Mouse (Mus musculus) midbrain, embryonic 11.5 days (tissue): ENCODE results near the gene Slc16a10. TPM values are rescaled to one million over a fixed set of nuclear protein-coding genes. Genes with fewer than 3 reads are reported as not detected.
"Not testable (repeated sequence)": the region's sequence is repeated elsewhere in the genome, so short reads cannot be mapped to it uniquely, and the experiment has no call there.

ENCODE experiments used
- ATAC-seq: fragments of 200-750 bp; cut with Nextera tagmentation; 2 replicates; pipeline ENCODE4 v1.8.0; 2017; ENCODE audit warnings: moderate TSS enrichment, moderate library complexity; ENCODE audit not compliant: low FRiP score
- DNase-seq: peaks from one replicate; pipeline ENCODE4 v3.0.0; 2015; ENCODE audit warnings: low spot score; ENCODE audit errors: missing footprints
- H3K27ac ChIP-seq: fragments of 300-500 bp; sonication (generic); 2 replicates; pipeline ENCODE4 v1.5.1; 2014; ENCODE audit warnings: low read depth, low read length
- H3K27me3 ChIP-seq: fragments of 300-500 bp; sonication (generic); 2 replicates; pipeline ENCODE4 v1.6.1; 2014; ENCODE audit warnings: mild to moderate bottlenecking, low read length, moderate library complexity, mixed read lengths; ENCODE audit not compliant: control insufficient read depth, insufficient read depth
- H3K36me3 ChIP-seq: fragments of 300-500 bp; sonication (generic); 2 replicates; pipeline ENCODE4 v1.6.1; 2014; ENCODE audit warnings: mild to moderate bottlenecking, low read length, moderate library complexity, mixed read lengths; ENCODE audit not compliant: control insufficient read depth, insufficient read depth
- H3K4me1 ChIP-seq: fragments of 300-500 bp; sonication (generic); 2 replicates; pipeline ENCODE4 v1.6.1; 2014; ENCODE audit warnings: low read length; ENCODE audit not compliant: control insufficient read depth, insufficient read depth
- H3K4me2 ChIP-seq: fragments of 300-500 bp; sonication (generic); 2 replicates; pipeline ENCODE4 v1.6.1; 2014; ENCODE audit warnings: mild to moderate bottlenecking, moderate library complexity
- H3K4me3 ChIP-seq: fragments of 300-500 bp; sonication (generic); 2 replicates; pipeline ENCODE4 v1.5.1; 2014; ENCODE audit warnings: low read depth, low read length
- H3K9ac ChIP-seq: fragments of 300-500 bp; sonication (generic); 2 replicates; pipeline ENCODE4 v1.6.1; 2014; ENCODE audit warnings: low read length
- H3K9me3 ChIP-seq: fragments of 300-500 bp; sonication (generic); 2 replicates; pipeline ENCODE4 v1.6.1; 2016; ENCODE audit warnings: low read length; ENCODE audit not compliant: control insufficient read depth
- WGBS: fragments of 180-500 bp; shearing (Covaris S2); extraction: QIAGEN DNeasy Blood & Tissue Kit; methylation state at CpG from one replicate; pipeline ENCODE4 v1.1.7; 2014; 5-methylcytosine and 5-hydroxymethylcytosine counted together
- polyA plus RNA-seq: library from polyadenylated mRNA; unstranded; fragments of >200 nt; fragmentation: Nextera tagmentation; extraction: Ambion mirVana; gene quantifications from 2 replicates; pipeline ENCODE4 v1.2.1, GENCODE M21; 2014

Slc16a10 gene
- polyA plus RNA-seq, 1 experiment from 2014 or later: 4.6 TPM

DNA sequence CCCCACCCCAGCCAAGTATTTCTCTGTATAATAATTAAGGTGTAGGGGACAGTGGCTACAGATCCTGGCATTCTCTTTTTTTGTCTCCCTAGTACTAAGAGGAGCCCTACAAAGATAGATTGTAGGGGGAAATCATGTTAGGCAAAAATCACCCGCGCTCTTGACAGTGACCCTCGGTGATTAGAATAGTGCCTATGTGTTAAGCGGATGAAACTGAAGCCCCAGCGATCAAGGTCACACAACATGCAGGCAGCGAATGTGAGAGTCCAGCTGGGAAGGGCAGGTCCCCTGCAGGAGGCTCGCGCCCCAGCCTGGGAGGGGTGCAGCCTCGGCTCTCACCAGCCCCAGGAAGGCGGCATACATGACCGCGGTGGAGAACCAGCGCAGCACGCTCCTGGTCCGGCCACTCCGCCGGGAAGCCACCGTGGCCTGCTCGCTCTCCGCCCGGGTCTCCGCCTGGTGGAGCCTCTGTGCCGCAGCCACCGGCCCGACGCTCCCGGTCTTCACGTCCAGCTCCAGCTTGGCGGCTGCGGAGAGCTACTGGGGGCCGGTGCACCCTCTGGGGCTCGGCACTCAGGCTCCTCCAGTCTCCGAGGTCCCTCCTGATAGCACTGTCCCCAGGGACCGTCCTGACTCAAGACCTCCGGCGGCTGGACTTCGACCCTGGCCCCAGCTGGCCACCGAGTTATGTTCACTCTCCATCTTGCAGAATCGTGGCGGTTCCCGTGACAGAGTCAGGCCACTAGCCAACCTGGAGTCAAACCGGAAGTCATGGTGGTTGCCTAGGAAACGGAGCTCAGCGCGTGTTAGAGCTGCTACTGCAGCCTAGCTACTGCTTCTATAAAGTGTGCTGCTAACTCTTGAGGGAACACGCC is 117.3 kb downstream of the Slc16a10 start, which contains the start of gene Mfsd4b1:
Gene Mfsd4b1 (minus strand): TSS at position 715 of the 875 bp plus-strand sequence.
- ATAC-seq: peak; percentile 96
- no peaks in the 10 kb centered on the region for H3K27me3 ChIP-seq
- under 1% methylated on average over 46 of the region's 46 CpGs for WGBS

DNA sequence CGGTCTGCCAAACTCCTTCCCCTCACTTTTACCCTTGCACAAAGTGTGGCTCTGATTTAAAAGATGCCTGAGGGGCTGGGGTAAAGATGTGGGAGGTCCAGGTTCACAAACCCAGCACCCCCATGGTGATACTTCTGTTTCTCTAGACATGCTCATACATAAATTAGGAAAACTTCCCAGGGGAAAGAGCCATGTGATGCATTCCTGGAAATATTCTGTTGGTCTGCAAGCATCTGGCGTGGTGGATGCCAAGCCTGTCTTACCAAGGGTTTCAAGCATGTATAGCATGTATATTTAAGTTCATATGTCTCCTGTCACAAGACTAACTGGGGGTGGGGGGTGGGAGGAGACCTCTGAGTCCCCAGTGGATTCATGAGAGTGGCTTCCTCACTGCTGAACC is 121.7 kb downstream of the Slc16a10 start:
- Histone ChIP-seq H3K27me3 (no peaks in the 10 kb centered on the region), H3K4me3 (no peak overlapping the region), H3K27ac (no peak overlapping the region), H3K9ac (no peak overlapping the region), H3K4me1 (peaks cover 9% of the 10 kb centered on the region; the same call in 1 of the 2 replicates), H3K9me3 (no peaks in the 10 kb centered on the region), H3K4me2 (no peak overlapping the region), H3K36me3 (no peaks in the 10 kb centered on the region)
- DNase-seq (no peak), ATAC-seq (no peak)
- WGBS: 78% methylated on average over 2 of the region's 2 CpGs

More for the DNA sequence above, 117.3 kb downstream of the Slc16a10 start, which contains the start of gene Mfsd4b1:
- peak; percentile 98 for DNase-seq
- peak within 1 kb of the TSS; percentile 72 for H3K9ac ChIP-seq
- H3K4me1 ChIP-seq: peaks cover 10% of the 10 kb centered on the region; the same call in 1 of the 2 replicates
- H3K9me3 ChIP-seq: no peaks in the 10 kb centered on the region
- H3K36me3 ChIP-seq: no peaks in the 10 kb centered on the region
- H3K4me3 ChIP-seq: peak within 1 kb of the TSS; percentile 57
- H3K27ac ChIP-seq: peak within 1 kb of the TSS; percentile 65
- peak within 1 kb of the TSS; percentile 91 for H3K4me2 ChIP-seq

DNA sequence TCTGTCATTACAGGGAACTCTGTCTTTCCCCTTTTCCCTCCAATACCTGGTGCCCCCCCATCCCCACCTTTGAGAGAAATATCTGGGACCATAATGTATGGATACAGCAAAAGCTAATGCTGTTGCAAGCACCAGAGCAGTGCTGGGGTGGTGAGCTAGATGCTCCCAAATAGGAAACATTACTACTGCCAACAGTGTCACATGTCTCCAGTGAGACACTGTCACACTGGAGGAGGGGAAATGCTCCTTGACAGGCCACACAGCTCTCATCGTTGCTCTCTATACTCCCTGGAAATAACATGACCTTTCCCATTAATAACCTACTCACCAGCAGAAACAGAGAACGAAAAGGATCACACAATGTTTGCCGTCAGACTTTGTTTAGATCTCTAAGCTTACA is 122.6 kb downstream of the Slc16a10 start:
- no peaks in the 10 kb centered on the region for H3K36me3 ChIP-seq
- H3K4me2 ChIP-seq: no peak overlapping the region
- H3K27me3 ChIP-seq: no peaks in the 10 kb centered on the region
- ATAC-seq (no peak), DNase-seq (no peak)
- H3K4me3 ChIP-seq: no peak overlapping the region
- H3K9me3 ChIP-seq: no peaks in the 10 kb centered on the region
- 70% methylated on average over 3 of the region's 3 CpGs for WGBS
- peaks cover 4% of the 10 kb centered on the region; the same call in 1 of the 2 replicates for H3K4me1 ChIP-seq
- no peak overlapping the region for H3K9ac ChIP-seq
- H3K27ac ChIP-seq: no peak overlapping the region

DNA sequence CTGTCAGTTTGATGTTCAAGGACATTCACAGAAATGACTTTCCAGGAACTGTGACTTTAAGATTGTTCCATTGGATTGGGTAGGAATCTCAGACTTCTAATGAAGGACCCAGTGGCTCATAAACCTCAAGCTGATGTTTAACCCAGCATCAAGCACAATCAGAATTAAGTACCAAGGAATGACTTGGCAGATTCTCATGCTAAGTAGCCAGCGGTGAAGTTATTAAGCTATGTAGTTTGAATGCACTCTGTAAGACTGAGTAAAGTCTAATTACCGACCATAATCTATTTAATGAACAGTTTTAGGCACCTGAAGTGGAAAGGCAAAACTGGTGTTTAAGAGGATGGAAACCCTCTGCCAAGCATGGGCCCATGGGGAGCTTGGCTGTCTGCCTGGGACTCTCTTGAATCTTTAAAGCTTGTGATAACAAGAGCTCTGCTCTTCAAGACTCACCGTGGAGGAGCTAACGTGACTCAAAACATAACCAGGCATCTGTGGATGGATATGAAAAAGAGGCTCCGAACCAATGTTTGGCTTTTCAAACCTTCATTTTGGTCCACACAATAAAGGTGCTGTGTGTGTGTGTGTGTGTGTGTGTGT is 123.7 kb downstream of the Slc16a10 start:
- Histone ChIP-seq H3K4me3 (no peak overlapping the region), H3K9ac (no peak overlapping the region), H3K36me3 (no peaks in the 10 kb centered on the region), H3K4me1 (no peaks in the 10 kb centered on the region), H3K9me3 (no peaks in the 10 kb centered on the region), H3K4me2 (no peak overlapping the region), H3K27ac (no peak overlapping the region), H3K27me3 (no peaks in the 10 kb centered on the region)
- DNase-seq (no peak), ATAC-seq (no peak)
- 91% methylated on average over 5 of the region's 5 CpGs for WGBS

DNA sequence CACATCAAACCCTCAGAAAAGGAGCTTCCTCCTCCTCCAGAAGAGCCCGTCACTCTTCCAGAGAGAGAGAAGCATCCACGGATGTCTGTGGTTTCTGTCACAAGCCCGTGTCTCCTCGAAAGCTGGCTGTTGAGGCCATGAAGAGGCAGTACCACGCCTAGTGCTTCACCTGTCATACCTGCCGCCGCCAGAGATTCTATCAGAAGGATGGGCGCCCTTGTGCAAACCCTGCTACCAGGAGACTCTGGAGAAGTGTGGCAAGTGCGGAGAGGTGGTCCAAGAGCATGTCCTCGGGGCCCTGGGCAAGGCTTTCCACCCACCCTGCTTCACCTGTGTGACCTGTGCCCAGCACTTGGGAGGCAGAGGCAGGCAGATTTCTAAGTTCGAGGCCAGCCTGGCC is 132.5 kb downstream of the Slc16a10 start:
- 87% methylated on average over 11 of the region's 11 CpGs for WGBS
- no peaks in the 10 kb centered on the region for H3K9me3 ChIP-seq
- no peaks in the 10 kb centered on the region for H3K27me3 ChIP-seq
- H3K4me3 ChIP-seq: no peak overlapping the region
- no peak for DNase-seq
- H3K4me1 ChIP-seq: no peaks in the 10 kb centered on the region; the same call in 1 of the 2 replicates
- no peak overlapping the region for H3K27ac ChIP-seq
- H3K9ac ChIP-seq: no peak overlapping the region
- H3K36me3 ChIP-seq: no peaks in the 10 kb centered on the region
- H3K4me2 ChIP-seq: no peak overlapping the region
- no peak for ATAC-seq

DNA sequence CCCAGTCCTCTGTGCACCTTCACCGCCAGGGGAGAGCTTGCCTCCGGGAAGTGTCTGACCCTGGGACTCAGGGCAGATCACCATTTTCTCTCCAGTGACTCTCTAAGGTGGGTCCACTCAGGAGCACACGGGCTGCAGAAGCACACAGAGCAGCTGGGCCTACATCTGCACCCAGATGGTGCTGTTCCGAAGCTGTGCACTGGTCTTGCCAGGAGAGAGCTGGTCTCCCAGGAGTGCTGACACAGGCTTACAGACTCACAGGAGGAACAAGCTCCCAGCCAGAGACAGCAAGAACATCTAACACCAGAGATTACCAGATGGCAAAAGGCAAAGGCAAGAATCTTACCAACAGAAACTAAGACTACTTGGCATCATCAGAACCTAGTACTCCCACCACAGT is 133.2 kb downstream of the Slc16a10 start:
- not testable (repeated sequence) for H3K27ac ChIP-seq, H3K9ac ChIP-seq, H3K36me3 ChIP-seq, DNase-seq, H3K4me2 ChIP-seq, H3K9me3 ChIP-seq, H3K4me3 ChIP-seq, H3K4me1 ChIP-seq, ATAC-seq, H3K27me3 ChIP-seq
- WGBS: 84% methylated on average over 4 of the region's 4 CpGs

DNA sequence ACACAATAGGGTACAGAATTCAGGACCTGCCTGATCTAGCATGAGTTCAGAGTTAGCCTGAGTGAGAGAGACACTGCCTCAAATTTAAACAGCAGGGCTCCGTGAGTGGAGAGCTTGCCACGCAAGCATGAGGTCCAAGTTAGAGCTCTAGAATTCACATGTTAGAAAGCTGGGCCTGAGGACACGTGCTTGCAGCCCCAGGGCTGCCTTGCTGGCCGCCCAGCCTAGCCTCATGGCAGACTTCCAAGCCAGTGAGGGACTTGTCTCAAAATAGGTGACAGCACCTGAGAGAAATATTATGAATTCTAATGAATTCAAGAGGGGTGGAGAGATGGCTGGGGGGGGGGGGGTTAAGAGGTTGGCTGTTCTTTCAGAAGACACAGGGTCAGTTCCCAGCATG is 134.1 kb downstream of the Slc16a10 start:
- Histone ChIP-seq H3K4me2 (no peak overlapping the region), H3K36me3 (no peaks in the 10 kb centered on the region), H3K27ac (no peak overlapping the region), H3K27me3 (no peaks in the 10 kb centered on the region), H3K9ac (no peak overlapping the region), H3K4me3 (no peak overlapping the region), H3K4me1 (no peaks in the 10 kb centered on the region; the same call in 1 of the 2 replicates), H3K9me3 (no peaks in the 10 kb centered on the region)
- ATAC-seq (no peak), DNase-seq (no peak)
- 90% methylated on average over 4 of the region's 4 CpGs for WGBS

DNA sequence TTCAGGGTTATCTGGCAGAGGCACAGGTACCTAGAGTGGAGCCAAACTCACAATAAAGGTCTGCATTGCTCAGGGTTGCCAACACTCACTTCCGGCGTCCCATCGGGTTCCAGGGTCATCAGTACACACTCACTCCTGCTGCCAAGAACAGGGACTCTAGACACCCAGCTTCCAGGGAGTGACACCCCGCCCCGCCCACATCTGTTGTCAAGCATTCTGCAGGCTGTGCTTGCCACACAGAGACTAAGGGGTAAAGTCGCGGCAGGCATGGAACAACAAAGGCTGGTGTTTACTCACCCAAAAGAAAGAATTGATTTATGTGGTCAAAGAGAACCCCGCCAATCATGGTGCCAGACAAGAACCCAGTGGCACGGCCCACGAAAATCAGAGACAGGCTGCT is 135.1 kb downstream of the Slc16a10 start:
- H3K9me3 ChIP-seq: no peaks in the 10 kb centered on the region
- no peak for ATAC-seq
- no peaks in the 10 kb centered on the region; the same call in 1 of the 2 replicates for H3K4me1 ChIP-seq
- H3K4me2 ChIP-seq: no peak overlapping the region
- no peak overlapping the region for H3K27ac ChIP-seq
- DNase-seq: no peak
- no peaks in the 10 kb centered on the region for H3K27me3 ChIP-seq
- 59% methylated on average over 10 of the region's 10 CpGs for WGBS
- no peak overlapping the region for H3K4me3 ChIP-seq
- no peaks in the 10 kb centered on the region for H3K36me3 ChIP-seq
- H3K9ac ChIP-seq: no peak overlapping the region

DNA sequence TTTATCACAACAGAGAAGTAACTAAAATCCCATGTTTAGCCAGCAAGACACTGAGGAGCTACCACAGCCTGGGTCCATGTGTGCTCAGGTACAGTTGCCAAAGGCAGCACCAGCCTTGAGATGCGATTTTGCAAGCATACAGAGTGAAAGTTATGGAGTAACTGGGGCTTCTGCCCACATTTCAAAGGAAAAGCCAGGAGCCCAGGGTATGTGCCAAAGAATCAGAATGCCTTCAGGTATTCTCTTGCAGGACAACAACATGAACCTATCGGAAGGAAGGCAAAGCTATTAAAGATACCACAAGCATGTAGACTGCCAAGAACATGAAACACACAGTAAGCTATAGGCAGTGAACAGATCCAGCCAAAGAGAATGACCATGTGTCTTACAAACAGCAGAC is 141.3 kb downstream of the Slc16a10 start:
- ATAC-seq (no peak), DNase-seq (no peak)
- H3K27ac ChIP-seq: no peak overlapping the region
- no peaks in the 10 kb centered on the region for H3K36me3 ChIP-seq
- H3K4me2 ChIP-seq: no peak overlapping the region
- H3K27me3 ChIP-seq: no peaks in the 10 kb centered on the region
- H3K4me3 ChIP-seq: no peak overlapping the region
- H3K9me3 ChIP-seq: no peaks in the 10 kb centered on the region
- H3K4me1 ChIP-seq: no peaks in the 10 kb centered on the region; the same call in 1 of the 2 replicates
- no peak overlapping the region for H3K9ac ChIP-seq
- WGBS: 88% methylated on average over 2 of the region's 2 CpGs
